Mouse (Mus musculus) MEL (cell line): ENCODE measurements at regions not wholly inside any gene's neighbourhood (a gene's known extent, or its start where the extent isn't known, plus 50 kb on each side); places are given as distances from the start of the nearest gene placed in this dataset.

Source experiments
- CTCF ChIP-seq, 3 experiments: IDR thresholded peaks in 2 of 3; conservative IDR thresholded peaks in 1 of 3; 2 replicates each; pipeline ENCODE4 v1.5.1; 2011 to 2012; ENCODE audit warnings: low read length in 3 of 3, low read depth in 2 of 3, mild to moderate bottlenecking in 2 of 3, improper control_type of control experiment in 1 of 3, inconsistent platforms in 1 of 3, mixed read lengths in 1 of 3, moderate library complexity in 1 of 3; ENCODE audit not compliant: control insufficient read depth in 1 of 3, insufficient read depth in 1 of 3, poor library complexity in 1 of 3, severe bottlenecking in 1 of 3
- KAT2A ChIP-seq: conservative IDR thresholded peaks from 2 replicates; pipeline ENCODE4 v1.6.1; 2012; ENCODE audit warnings: low read depth, low read length, improper control_type of control experiment, inconsistent platforms
- MAX ChIP-seq: IDR thresholded peaks from 2 replicates; pipeline ENCODE4 v1.6.1; 2011; ENCODE audit warnings: low read length, improper control_type of control experiment
- POLR2A ChIP-seq, 2 experiments: IDR thresholded peaks; 2 replicates each; pipeline ENCODE4 v1.6.1; 2011 to 2012; ENCODE audit warnings: low read length in 2 of 2, mild to moderate bottlenecking in 2 of 2, control low read depth in 1 of 2, improper control_type of control experiment in 1 of 2, low read depth in 1 of 2, moderate library complexity in 1 of 2; ENCODE audit not compliant: control insufficient read depth in 1 of 2, insufficient read depth in 1 of 2, poor library complexity in 1 of 2
- RAD21 ChIP-seq: IDR thresholded peaks from 2 replicates; pipeline ENCODE4 v1.6.1; 2011; ENCODE audit warnings: mild to moderate bottlenecking, low read depth, low read length, improper control_type of control experiment
- TBP ChIP-seq: IDR thresholded peaks from 2 replicates; pipeline ENCODE4 v1.8.0; 2011; ENCODE audit warnings: low read depth, low read length, improper control_type of control experiment
- ZMIZ1 ChIP-seq: IDR thresholded peaks from 2 replicates; pipeline ENCODE4 v1.6.1; 2012; ENCODE audit warnings: low read depth, mild to moderate bottlenecking, inconsistent platforms, low read length, improper control_type of control experiment, moderate library complexity

GRCm38 (mm10) chr17:83972874-83973273, 125.1 kb upstream of the Haao start:
- TF ChIP-seq ZMIZ1 (no peak), POLR2A (IDR thresholded peaks at IDR 0.05; ENCODE audit: control insufficient read depth in 1 of 2, insufficient read depth in 1 of 2, low read depth in 1 of 2, low read length in 2 of 2, poor library complexity in 1 of 2) (no peak), CTCF (IDR thresholded peaks at IDR 0.05 in 2 of 3, conservative IDR thresholded peaks at IDR 0.05 in 1 of 3; ENCODE audit: control insufficient read depth in 1 of 3, insufficient read depth in 1 of 3, low read depth in 2 of 3, low read length in 3 of 3, poor library complexity in 1 of 3, severe bottlenecking in 1 of 3) (no peak), KAT2A (no peak), MAX (no peak), RAD21 (no peak), TBP (no peak)
